Mouse (Mus musculus): ENCODE results near the gene Zfp12.
"Not testable (repeated sequence)": the region's sequence is repeated elsewhere in the genome, so short reads cannot be mapped to it uniquely, and the experiment has no call there.

Zfp12 gene

GRCm38 (mm10) chr5:143235028-143235693 is at the start of gene Zfp12:
Gene Zfp12 (plus strand): TSS chr5:143235163.
- peak; percentile 98 for DNase-seq (ENCODE audit: low read depth, low spot score)

- not testable (repeated sequence) for DNase-seq (ENCODE audit: low read depth, low spot score)
Observed at GRCm38 (mm10) chr5:143188014-143188413, 46.9 kb upstream of the Zfp12 start.

- no peak for DNase-seq (ENCODE audit: low read depth, low spot score)
Observed at GRCm38 (mm10) chr5:143192806-143193205, 42.2 kb upstream of the Zfp12 start.

GRCm38 (mm10) chr5:143194747-143195146 is 40.2 kb upstream of the Zfp12 start:
- not testable (repeated sequence) for DNase-seq (ENCODE audit: low read depth, low spot score)

GRCm38 (mm10) chr5:143195166-143195565 is 39.8 kb upstream of the Zfp12 start:
- DNase-seq (ENCODE audit: low read depth, low spot score) = no peak

DNA sequence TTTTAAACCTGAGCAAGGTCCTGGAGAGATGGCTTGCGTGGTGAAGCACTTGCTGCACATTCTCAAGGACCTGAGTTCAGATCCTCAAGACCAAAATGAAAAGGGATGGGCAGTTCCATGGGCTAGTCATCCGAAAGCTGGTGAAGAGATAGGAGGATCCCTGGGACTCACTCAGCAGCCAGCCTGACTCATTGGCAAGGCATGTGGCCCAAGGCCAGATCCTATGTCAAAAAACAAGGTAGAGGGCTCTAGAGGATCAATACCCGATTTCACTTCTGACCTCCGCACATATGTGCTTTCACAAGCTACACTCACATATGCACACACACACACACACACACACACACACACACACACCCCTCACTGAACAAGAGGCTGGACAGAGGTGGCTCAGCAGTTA is 38.5 kb upstream of the Zfp12 start:
- DNase-seq (ENCODE audit: low read depth, low spot score) = no peak

GRCm38 (mm10) chr5:143205015-143205414 is 29.9 kb upstream of the Zfp12 start:
- DNase-seq (ENCODE audit: low read depth, low spot score) = no peak

DNA sequence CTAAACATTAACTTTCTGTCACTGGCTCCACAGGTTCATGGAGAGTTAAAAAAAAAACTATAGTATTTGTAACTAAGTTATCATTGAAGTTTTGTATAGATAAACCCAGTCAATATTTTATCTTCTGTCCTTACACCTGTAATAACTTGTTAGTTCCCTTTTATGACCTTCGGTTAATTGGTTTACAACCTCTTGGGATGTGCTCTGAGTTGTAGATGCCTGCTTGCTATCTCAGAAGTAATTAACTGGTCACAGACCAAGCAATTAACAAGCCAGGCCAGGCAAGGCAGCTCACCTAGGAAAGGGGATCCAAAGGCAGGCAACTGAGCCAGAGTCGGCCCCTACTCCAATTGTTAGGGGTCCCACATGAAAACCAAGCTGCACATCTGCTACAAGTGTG is 21.1 kb upstream of the Zfp12 start:
- no peak for DNase-seq (ENCODE audit: low read depth, low spot score)

DNA sequence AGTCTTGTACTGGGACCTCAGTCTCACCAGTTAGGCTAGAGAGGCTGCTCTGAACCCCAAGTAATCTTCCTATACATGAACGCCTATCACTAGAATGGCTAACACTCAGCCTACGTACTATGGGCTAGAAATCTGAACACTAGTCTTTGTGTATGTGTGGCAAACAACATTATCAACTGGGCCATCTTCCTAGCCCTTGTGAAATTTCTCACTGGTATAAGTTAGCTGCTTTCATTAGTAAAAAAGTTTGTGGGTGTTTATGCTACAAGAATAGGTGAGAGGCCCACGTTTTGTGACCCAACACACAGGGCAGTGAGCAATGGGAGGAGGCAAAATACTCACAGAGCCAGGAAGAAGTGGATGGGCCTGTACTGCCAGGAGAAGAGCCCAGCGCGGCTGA is 14.0 kb upstream of the Zfp12 start:
- DNase-seq (ENCODE audit: low read depth, low spot score) = no peak

DNA sequence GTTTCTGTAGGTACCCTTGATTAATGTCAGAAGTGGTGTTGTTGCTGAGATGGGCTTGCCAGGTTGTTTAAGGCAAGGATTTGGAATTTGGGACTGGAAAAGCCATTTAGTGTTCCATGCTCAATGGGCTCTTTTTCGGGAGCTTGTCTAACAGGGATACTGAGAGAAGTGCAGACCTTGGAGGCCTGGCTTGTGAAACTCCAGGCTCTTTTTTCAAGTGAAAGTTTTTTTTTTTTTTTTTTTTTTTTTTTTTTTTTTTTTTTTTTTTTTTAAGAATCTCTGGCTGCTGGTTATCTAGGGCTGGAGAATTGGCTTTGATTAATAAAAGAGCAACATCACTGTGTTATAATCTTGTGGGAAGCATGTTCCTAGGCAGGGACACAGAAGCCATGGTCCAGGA is 12.7 kb upstream of the Zfp12 start:
- DNase-seq (ENCODE audit: low read depth, low spot score) = no peak

- no peak for DNase-seq (ENCODE audit: low read depth, low spot score)
Observed at GRCm38 (mm10) chr5:143226790-143227189, 8.2 kb upstream of the Zfp12 start, which contains the start of gene Spdye4a. Gene Spdye4a (minus strand): TSS chr5:143226890.

GRCm38 (mm10) chr5:143236036-143236435 is 1.1 kb downstream of the Zfp12 start:
- DNase-seq (ENCODE audit: low read depth, low spot score) = no peak

DNA sequence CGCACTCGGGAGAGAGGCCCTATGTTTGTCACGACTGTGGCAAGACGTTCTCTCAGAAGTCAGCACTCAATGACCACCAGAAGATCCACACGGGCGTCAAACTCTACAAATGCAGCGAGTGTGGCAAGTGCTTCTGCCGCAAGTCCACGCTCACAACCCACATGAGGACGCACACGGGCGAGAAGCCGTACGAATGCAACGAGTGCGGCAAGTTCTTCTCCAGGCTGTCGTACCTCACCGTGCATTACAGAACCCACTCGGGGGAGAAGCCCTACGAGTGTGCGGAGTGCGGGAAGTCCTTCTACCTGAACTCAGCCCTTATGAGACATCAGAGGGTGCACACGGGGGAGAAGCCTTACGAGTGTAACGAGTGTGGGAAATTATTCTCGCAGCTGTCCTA is 10.0 kb downstream of the Zfp12 start:
- DNase-seq (ENCODE audit: low read depth, low spot score) = no peak

DNA sequence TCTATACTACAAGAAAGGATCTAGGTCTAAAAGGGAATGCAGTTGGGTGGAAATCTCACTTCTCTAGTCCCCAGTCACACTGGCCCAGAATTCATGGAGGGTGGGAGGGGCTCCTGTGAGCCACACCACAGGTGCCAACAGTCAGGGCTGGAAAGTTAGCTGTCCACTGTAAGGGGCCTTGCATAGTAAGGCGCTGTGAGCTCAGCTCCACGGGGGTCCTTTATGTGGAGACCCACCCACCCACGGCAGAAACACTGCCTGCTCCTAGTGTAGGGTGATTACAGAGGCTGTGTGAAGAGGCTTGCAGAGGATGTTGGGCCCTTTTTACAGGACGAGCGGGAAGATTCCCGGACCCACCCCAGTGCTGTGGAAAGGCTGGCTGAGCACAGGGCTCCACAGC is 17.1 kb downstream of the Zfp12 start:
- no peak for DNase-seq (ENCODE audit: low read depth, low spot score)

DNA sequence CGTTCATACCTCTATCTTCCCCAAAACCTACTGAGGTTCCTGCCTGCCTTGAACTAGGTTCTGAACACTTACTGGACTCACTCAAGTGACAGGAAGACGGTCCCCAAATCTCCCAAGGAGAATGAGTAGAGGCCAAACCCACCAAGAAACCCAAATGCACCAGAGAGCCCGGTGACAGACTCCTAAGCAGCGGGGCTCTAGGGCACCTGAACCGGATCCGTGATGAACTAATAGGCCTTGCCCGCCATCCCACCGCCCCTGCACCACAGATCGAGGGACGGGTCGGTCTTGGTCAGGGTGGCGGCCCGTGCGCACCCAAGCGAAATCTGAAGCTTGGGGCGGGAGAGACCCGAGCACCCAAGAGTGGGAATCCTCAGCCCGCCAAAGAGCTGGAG is 17.8 kb downstream of the Zfp12 start:
- no peak for DNase-seq (ENCODE audit: low read depth, low spot score)

- no peak for DNase-seq (ENCODE audit: low read depth, low spot score)
Observed at GRCm38 (mm10) chr5:143253186-143253880, 18.4 kb downstream of the Zfp12 start.

- no peak for DNase-seq (ENCODE audit: low read depth, low spot score)
Observed at GRCm38 (mm10) chr5:143253881-143254486, 19.0 kb downstream of the Zfp12 start.

DNA sequence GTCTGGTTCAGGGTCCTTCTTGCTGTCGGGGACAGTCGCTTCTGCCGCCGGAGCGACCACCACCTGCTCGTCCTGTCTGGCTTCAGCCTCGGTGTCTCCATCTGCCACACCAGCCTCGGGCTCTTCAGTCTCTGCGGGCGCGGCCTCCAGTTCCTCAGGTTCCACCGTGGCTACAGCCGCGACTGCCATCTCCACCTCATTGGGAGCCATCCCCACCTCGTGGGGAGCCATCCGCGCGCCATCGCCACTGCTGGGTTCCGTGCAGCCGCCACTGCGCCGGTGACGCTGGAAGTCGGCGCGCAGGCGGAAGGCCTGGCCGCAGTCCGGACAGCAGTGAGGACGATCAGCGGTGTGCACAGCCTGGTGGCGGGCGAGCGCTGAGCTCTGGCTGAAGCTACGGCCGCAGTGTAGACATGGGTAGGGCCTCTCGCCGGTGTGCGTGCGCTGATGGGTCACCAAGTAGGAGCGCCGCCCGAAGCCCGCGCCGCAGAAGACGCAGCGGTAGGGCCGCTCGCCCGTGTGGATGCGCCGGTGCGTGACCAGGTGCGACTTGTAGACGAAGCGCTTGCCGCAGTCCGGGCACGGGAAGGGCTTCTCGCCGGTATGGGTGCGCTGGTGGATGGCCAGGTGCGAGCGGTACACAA is 19.6 kb downstream of the Zfp12 start:
- DNase-seq (ENCODE audit: low read depth, low spot score) = no peak

DNA sequence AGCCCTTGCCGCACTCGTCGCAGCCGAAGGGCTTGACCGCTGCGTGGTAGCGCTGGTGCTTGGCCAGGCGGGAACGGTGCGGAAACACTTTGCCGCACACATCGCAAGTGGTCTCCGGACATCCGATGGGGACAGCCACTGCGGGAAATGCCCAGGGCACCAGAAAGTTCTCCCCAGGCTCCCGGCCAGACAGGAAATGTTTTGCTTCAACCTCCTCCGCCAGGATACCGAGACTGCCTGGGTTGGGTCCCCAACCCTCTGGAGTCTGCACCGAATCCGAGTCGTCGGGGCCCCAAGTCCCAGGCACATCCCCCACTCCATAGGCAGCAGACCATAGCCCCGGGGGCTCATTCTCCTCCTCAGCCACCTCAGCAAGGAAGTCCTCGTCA is 20.2 kb downstream of the Zfp12 start:
- DNase-seq (ENCODE audit: low read depth, low spot score) = no peak

DNA sequence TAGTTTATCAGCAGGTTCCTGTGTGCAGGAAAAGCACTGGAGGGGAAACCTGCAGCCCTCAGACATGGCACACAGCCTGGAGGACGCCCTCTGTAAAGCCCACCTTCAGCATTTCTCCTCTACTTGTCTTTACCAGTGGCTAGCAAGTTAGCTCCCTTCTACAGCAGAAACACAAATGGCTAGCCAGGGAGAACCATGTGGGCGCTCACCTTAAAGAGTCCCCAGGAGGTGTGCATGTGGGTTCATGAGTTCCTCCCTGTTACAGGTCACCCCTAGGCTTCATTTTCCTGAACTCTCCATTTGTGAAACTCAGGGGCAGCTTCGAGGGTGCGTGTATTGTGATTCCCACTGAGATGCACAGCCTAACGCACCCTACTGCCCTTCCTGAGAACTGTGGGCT is 20.8 kb downstream of the Zfp12 start:
- DNase-seq (ENCODE audit: low read depth, low spot score) = no peak

DNA sequence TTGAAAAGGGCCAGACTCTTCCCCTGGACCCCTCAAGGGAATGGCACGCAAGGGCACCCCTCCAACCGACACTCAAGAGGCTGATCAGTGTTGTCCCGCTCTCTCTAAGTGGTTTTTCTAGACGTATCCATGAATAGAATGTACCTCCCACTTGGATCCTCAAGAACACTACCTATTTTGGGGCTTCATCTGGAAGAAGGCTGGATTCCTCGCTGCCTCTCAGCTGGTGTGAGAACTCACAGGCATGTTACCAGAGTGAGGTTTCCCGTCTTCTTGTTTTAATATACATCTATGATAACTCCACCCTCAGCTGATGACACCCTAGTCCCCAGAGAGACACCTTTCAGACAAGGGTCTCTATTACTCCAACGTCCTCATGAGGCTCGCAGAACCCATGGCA is 26.7 kb downstream of the Zfp12 start:
- no peak for DNase-seq (ENCODE audit: low read depth, low spot score)

GRCm38 (mm10) chr5:143264689-143265088 is 29.7 kb downstream of the Zfp12 start:
- DNase-seq (ENCODE audit: low read depth, low spot score) = no peak

Measured in embryo, embryonic 11.5 days (tissue).